Mouse (Mus musculus): ENCODE data around the gene Rin1. TPM values are rescaled to one million over a fixed set of nuclear protein-coding genes. Genes with fewer than 3 reads are reported as not detected.
"Not testable (repeated sequence)": the region's sequence is repeated elsewhere in the genome, so short reads cannot be mapped to it uniquely, and the experiment has no call there.

Rin1 gene
- 1.1 and 1.4 TPM in 2 replicates for polyA plus RNA-seq (2014; fragmentation: Nextera tagmentation; extraction: Ambion mirVana)

- 17% methylated on average over 14 of the region's 14 CpGs for WGBS
- peak within 1 kb of the TSS; percentile 10; the same call in 1 of the 2 replicates for H3K9ac ChIP-seq
- peak; percentile 48 for DNase-seq (ENCODE audit: low spot score)
- no peak within 1 kb of the TSS; the same call in 1 of the 2 replicates for H3K4me2 ChIP-seq (replicated peaks)
- no peak within 1 kb of the TSS for H3K4me3 ChIP-seq (replicated peaks; ENCODE audit: low read length)
- peaks cover 46% of the 10 kb centered on the region for H3K27me3 ChIP-seq (ENCODE audit: control insufficient read depth, insufficient read depth, low read length)
- 0 out of 2 replicates have a peak, but pooled peaks cover 8% of the 10 kb centered on the region for H3K4me1 ChIP-seq (replicated peaks; ENCODE audit: control insufficient read depth, insufficient read depth, low read length)
- no peak; the same call in 1 of the 2 replicates for ATAC-seq (ENCODE audit: low FRiP score)
- H3K9me3 ChIP-seq (ENCODE audit: control insufficient read depth, low read length): no peaks in the 10 kb centered on the region
- H3K36me3 ChIP-seq (replicated peaks; ENCODE audit: control insufficient read depth, insufficient read depth): peaks cover 40% of the 10 kb centered on the region
- H3K27ac ChIP-seq: no peak within 1 kb of the TSS
Measured at GRCm38 (mm10) chr19:5050047-5050905, at the start of gene Rin1. Gene Rin1, plus strand, starts transcription at chr19:5050481.

GRCm38 (mm10) chr19:5001666-5002406 lies 48.4 kb upstream of the Rin1 start:
- Histone ChIP-seq H3K4me2 (replicated peaks) (peak overlapping the region; percentile 59), H3K9ac (peak overlapping the region; percentile 63), H3K9me3 (ENCODE audit: control insufficient read depth, low read length) (no peaks in the 10 kb centered on the region), H3K4me1 (replicated peaks; ENCODE audit: control insufficient read depth, insufficient read depth, low read length) (peaks cover 30% of the 10 kb centered on the region), H3K27me3 (ENCODE audit: control insufficient read depth, insufficient read depth, low read length) (no peaks in the 10 kb centered on the region; the same call in 1 of the 2 replicates), H3K4me3 (replicated peaks; ENCODE audit: low read length) (peak overlapping the region; percentile 29), H3K27ac (peak overlapping the region; percentile 93), H3K36me3 (replicated peaks; ENCODE audit: control insufficient read depth, insufficient read depth) (no peaks in the 10 kb centered on the region)
- ATAC-seq (ENCODE audit: low FRiP score) (peak; percentile 96), DNase-seq (ENCODE audit: low spot score) (peak; percentile 89)
- WGBS: under 1% methylated on average over 39 of the region's 39 CpGs

GRCm38 (mm10) chr19:5003644-5004043 lies 46.6 kb upstream of the Rin1 start:
- H3K9me3 ChIP-seq (ENCODE audit: control insufficient read depth, low read length); DNase-seq (ENCODE audit: low spot score); H3K36me3 ChIP-seq (replicated peaks; ENCODE audit: control insufficient read depth, insufficient read depth); ATAC-seq (ENCODE audit: low FRiP score); H3K4me2 ChIP-seq (replicated peaks); H3K27ac ChIP-seq; H3K27me3 ChIP-seq (ENCODE audit: control insufficient read depth, insufficient read depth, low read length); H3K9ac ChIP-seq; H3K4me3 ChIP-seq (replicated peaks; ENCODE audit: low read length): not testable (repeated sequence)
- H3K4me1 ChIP-seq (replicated peaks; ENCODE audit: control insufficient read depth, insufficient read depth, low read length): peaks cover 20% of the 10 kb centered on the region
- WGBS: 51% methylated on average over 2 of the region's 2 CpGs

GRCm38 (mm10) chr19:5004925-5005324 lies 45.4 kb upstream of the Rin1 start:
- peaks cover 8% of the 10 kb centered on the region for H3K4me1 ChIP-seq (replicated peaks; ENCODE audit: control insufficient read depth, insufficient read depth, low read length)
- no peak overlapping the region for H3K27ac ChIP-seq
- H3K4me2 ChIP-seq (replicated peaks): no peak overlapping the region
- no peak for ATAC-seq (ENCODE audit: low FRiP score)
- H3K9ac ChIP-seq: no peak overlapping the region
- WGBS: 63% methylated on average over 4 of the region's 4 CpGs
- H3K9me3 ChIP-seq (ENCODE audit: control insufficient read depth, low read length): no peaks in the 10 kb centered on the region
- no peaks in the 10 kb centered on the region for H3K36me3 ChIP-seq (replicated peaks; ENCODE audit: control insufficient read depth, insufficient read depth)
- H3K27me3 ChIP-seq (ENCODE audit: control insufficient read depth, insufficient read depth, low read length): no peaks in the 10 kb centered on the region; the same call in 1 of the 2 replicates
- DNase-seq (ENCODE audit: low spot score): no peak
- H3K4me3 ChIP-seq (replicated peaks; ENCODE audit: low read length): no peak overlapping the region

GRCm38 (mm10) chr19:5013138-5013537 lies 37.1 kb upstream of the Rin1 start:
- Histone ChIP-seq H3K27ac (no peak overlapping the region), H3K4me2 (replicated peaks) (no peak overlapping the region), H3K4me3 (replicated peaks; ENCODE audit: low read length) (no peak overlapping the region), H3K9ac (no peak overlapping the region), H3K27me3 (ENCODE audit: control insufficient read depth, insufficient read depth, low read length) (no peaks in the 10 kb centered on the region), H3K4me1 (replicated peaks; ENCODE audit: control insufficient read depth, insufficient read depth, low read length) (no peaks in the 10 kb centered on the region), H3K9me3 (ENCODE audit: control insufficient read depth, low read length) (no peaks in the 10 kb centered on the region), H3K36me3 (replicated peaks; ENCODE audit: control insufficient read depth, insufficient read depth) (no peaks in the 10 kb centered on the region)
- DNase-seq (ENCODE audit: low spot score) (no peak), ATAC-seq (ENCODE audit: low FRiP score) (no peak)
- 66% methylated on average over 8 of the region's 8 CpGs for WGBS

DNA sequence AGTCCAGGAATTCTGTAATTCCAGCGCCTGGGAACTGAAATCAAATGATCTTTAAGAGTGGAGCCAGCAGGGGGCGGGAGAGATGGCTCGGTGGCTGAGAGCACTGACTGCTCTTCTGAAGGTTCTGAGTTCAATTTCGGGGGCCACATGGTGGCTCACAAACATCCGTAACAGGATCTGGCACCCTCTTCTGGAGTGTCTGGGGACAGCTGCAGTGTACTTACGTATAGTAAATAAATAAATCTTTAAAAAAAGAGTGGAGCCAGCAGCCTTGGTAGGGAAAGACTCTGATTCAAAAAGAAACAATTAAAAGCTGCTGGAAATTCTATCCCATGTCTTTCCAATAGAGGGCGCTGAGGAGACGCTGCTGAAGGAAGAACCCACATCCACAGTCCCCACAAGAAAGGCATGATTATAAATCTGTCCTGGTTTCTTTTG lies 35.3 kb upstream of the Rin1 start:
- Histone ChIP-seq H3K27ac (no peak overlapping the region), H3K9ac (no peak overlapping the region), H3K36me3 (replicated peaks; ENCODE audit: control insufficient read depth, insufficient read depth) (no peaks in the 10 kb centered on the region), H3K9me3 (ENCODE audit: control insufficient read depth, low read length) (no peaks in the 10 kb centered on the region), H3K4me3 (replicated peaks; ENCODE audit: low read length) (no peak overlapping the region), H3K4me1 (replicated peaks; ENCODE audit: control insufficient read depth, insufficient read depth, low read length) (no peaks in the 10 kb centered on the region), H3K4me2 (replicated peaks) (no peak overlapping the region), H3K27me3 (ENCODE audit: control insufficient read depth, insufficient read depth, low read length) (no peaks in the 10 kb centered on the region)
- no peak for ATAC-seq (ENCODE audit: low FRiP score)
- 12% methylated on average over 8 of the region's 8 CpGs for WGBS
- DNase-seq (ENCODE audit: low spot score): peak; percentile 67

- Histone ChIP-seq H3K36me3 (replicated peaks; ENCODE audit: control insufficient read depth, insufficient read depth) (no peaks in the 10 kb centered on the region), H3K4me2 (replicated peaks) (no peak overlapping the region), H3K9ac (no peak overlapping the region), H3K27ac (no peak overlapping the region), H3K9me3 (ENCODE audit: control insufficient read depth, low read length) (no peaks in the 10 kb centered on the region), H3K4me1 (replicated peaks; ENCODE audit: control insufficient read depth, insufficient read depth, low read length) (no peaks in the 10 kb centered on the region), H3K4me3 (replicated peaks; ENCODE audit: low read length) (no peak overlapping the region), H3K27me3 (ENCODE audit: control insufficient read depth, insufficient read depth, low read length) (no peaks in the 10 kb centered on the region)
- 44% methylated on average over 10 of the region's 10 CpGs for WGBS
- no peak for ATAC-seq (ENCODE audit: low FRiP score)
- DNase-seq (ENCODE audit: low spot score): no peak
Measured at GRCm38 (mm10) chr19:5016221-5016742, 34.0 kb upstream of the Rin1 start.

DNA sequence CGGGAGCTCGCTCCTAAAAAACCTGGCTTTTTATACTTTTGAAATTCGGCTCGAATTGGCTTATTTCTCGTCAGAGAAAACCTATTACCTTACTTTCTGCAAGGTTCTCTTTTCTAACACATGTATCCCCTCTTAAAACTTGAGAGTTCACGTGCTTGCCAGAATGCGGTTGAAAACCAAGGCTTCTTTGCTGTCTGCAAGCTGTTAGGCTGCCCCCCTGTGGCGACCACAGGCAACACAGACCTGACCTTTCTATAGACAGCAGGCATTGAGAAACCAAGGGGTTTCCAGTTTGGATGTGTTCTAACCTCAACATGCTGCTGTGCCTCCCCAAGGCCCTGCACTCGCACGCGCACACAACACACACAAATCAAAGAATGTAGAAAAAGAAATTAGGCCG lies 33.5 kb upstream of the Rin1 start:
- ATAC-seq (ENCODE audit: low FRiP score): no peak
- Histone ChIP-seq H3K36me3 (replicated peaks; ENCODE audit: control insufficient read depth, insufficient read depth) (no peaks in the 10 kb centered on the region), H3K4me2 (replicated peaks) (no peak overlapping the region)

GRCm38 (mm10) chr19:5017611-5018010 lies 32.7 kb upstream of the Rin1 start:
- H3K4me2 ChIP-seq (replicated peaks): no peak overlapping the region
- H3K9ac ChIP-seq: no peak overlapping the region
- H3K4me3 ChIP-seq (replicated peaks; ENCODE audit: low read length): no peak overlapping the region
- WGBS: 85% methylated on average over 4 of the region's 4 CpGs
- H3K27me3 ChIP-seq (ENCODE audit: control insufficient read depth, insufficient read depth, low read length): no peaks in the 10 kb centered on the region
- ATAC-seq (ENCODE audit: low FRiP score): no peak
- no peak overlapping the region for H3K27ac ChIP-seq
- H3K4me1 ChIP-seq (replicated peaks; ENCODE audit: control insufficient read depth, insufficient read depth, low read length): no peaks in the 10 kb centered on the region
- no peak for DNase-seq (ENCODE audit: low spot score)
- no peaks in the 10 kb centered on the region for H3K36me3 ChIP-seq (replicated peaks; ENCODE audit: control insufficient read depth, insufficient read depth)
- no peaks in the 10 kb centered on the region for H3K9me3 ChIP-seq (ENCODE audit: control insufficient read depth, low read length)

More for the DNA sequence above, 33.5 kb upstream of the Rin1 start:
- Histone ChIP-seq H3K4me1 (replicated peaks; ENCODE audit: control insufficient read depth, insufficient read depth, low read length) (no peaks in the 10 kb centered on the region), H3K27me3 (ENCODE audit: control insufficient read depth, insufficient read depth, low read length) (no peaks in the 10 kb centered on the region), H3K4me3 (replicated peaks; ENCODE audit: low read length) (no peak overlapping the region), H3K9ac (no peak overlapping the region), H3K9me3 (ENCODE audit: control insufficient read depth, low read length) (no peaks in the 10 kb centered on the region), H3K27ac (no peak overlapping the region)
- peak; percentile 73 for DNase-seq (ENCODE audit: low spot score)
- WGBS: 26% methylated on average over 12 of the region's 12 CpGs
